ENCODE assay signal across 10 mouse cellular contexts in genomic region chr4:119986580-119987291, GRCm38 (mm10).
A peak's percentile ranks its signal among the peaks of the same experiment; 100 is the strongest.
DNase-seq lines count a peak whose midpoint lies in the region; ATAC-seq lines count a peak whose summit lies in the region.
"Had no signal": no experiment of that assay in that cellular context is flagged by ENCODE, and none has a peak within 500 bp of the region (broad histone marks: within the 10 kb centered on the region; RNA-seq: fewer than 3 reads in every experiment).

No protein-coding gene starts in this region.

- H3K4me1 ChIP-seq in forebrain, embryonic 16.5 days (replicated peaks; ENCODE audit: control insufficient read depth, insufficient read depth, low read length): peaks cover 21% of the 10 kb centered on the region
- H3K4me1 ChIP-seq in limb, embryonic 10.5 days: 0 out of 2 replicates have a peak, but pooled peaks cover 8% of the 10 kb centered on the region

- H3K36me3 ChIP-seq in forebrain, embryonic 16.5 days (ENCODE audit: control insufficient read depth, insufficient read depth): no peaks in the 10 kb centered on the region
- no peaks in the 10 kb centered on the region for H3K36me3 ChIP-seq in limb, embryonic 10.5 days
- H3K36me3 ChIP-seq: G1E; intestine, embryonic 15.5 days; limb, embryonic 15.5 days had no signal

- H3K9ac ChIP-seq in forebrain, embryonic 16.5 days (replicated peaks; ENCODE audit: low read depth, low read length): no peak overlapping the region
- H3K9ac ChIP-seq: intestine, embryonic 15.5 days; limb, embryonic 15.5 days had no signal

- ATAC-seq in forebrain, embryonic 16.5 days: peak; percentile 59
- ATAC-seq: intestine, embryonic 15.5 days had no signal

- H3K4me3 ChIP-seq in forebrain, embryonic 16.5 days (replicated peaks; ENCODE audit: low read length): no peak overlapping the region
- H3K4me3 ChIP-seq in limb, embryonic 10.5 days: no peak overlapping the region
- H3K4me3 ChIP-seq: intestine, embryonic 15.5 days; limb, embryonic 15.5 days had no signal

- H3K9me3 ChIP-seq in forebrain, embryonic 16.5 days (ENCODE audit: control insufficient read depth, low read length): no peaks in the 10 kb centered on the region
- no peaks in the 10 kb centered on the region for H3K9me3 ChIP-seq in limb, embryonic 10.5 days (replicated peaks)
- H3K9me3 ChIP-seq: intestine, embryonic 15.5 days; limb, embryonic 15.5 days had no signal

- no peak overlapping the region for H3K4me2 ChIP-seq in forebrain, embryonic 16.5 days (ENCODE audit: low read length)
- H3K4me2 ChIP-seq: intestine, embryonic 15.5 days; limb, embryonic 15.5 days had no signal

- H3K27me3 ChIP-seq in forebrain, embryonic 16.5 days (replicated peaks; ENCODE audit: control insufficient read depth, insufficient read depth, low read length): no peaks in the 10 kb centered on the region
- H3K27me3 ChIP-seq in limb, embryonic 10.5 days (ENCODE audit: low read depth, poor library complexity, severe bottlenecking): no peaks in the 10 kb centered on the region
- H3K27me3 ChIP-seq: limb, embryonic 15.5 days had no signal

- WGBS in forebrain, embryonic 16.5 days: 55% methylated on average over 5 of the region's 5 CpGs
- WGBS in limb, embryonic 10.5 days: 62% methylated on average over 5 of the region's 5 CpGs

- DNase-seq in A20 (ENCODE audit: low read depth, low spot score): peak; percentile 52
- DNase-seq in brain, adult 2 months (ENCODE audit: low read depth, low spot score): peak; percentile 96
- peak; percentile 64 for DNase-seq in mesoderm, embryonic 11.5 days (ENCODE audit: low read depth, low spot score)
- DNase-seq in limb, embryonic 10.5 days (ENCODE audit: low spot score): no peak
- DNase-seq in ovary, postnatal 36 days (ENCODE audit: low spot score): no peak
- DNase-seq in spleen, adult 12 weeks (ENCODE audit: low spot score): no peak

- H3K27ac ChIP-seq in forebrain, embryonic 16.5 days (ENCODE audit: low read length): peak overlapping the region; percentile 86
- no peak overlapping the region for H3K27ac ChIP-seq in limb, embryonic 10.5 days
- H3K27ac ChIP-seq: intestine, embryonic 15.5 days; limb, embryonic 15.5 days had no signal

Comparison
In these comparisons a context has a peak if more than half of its experiments do, and no peak if none do; other contexts are left out.
1. DNase-seq: peak in A20 (single experiment), brain, adult 2 months (single experiment) and mesoderm, embryonic 11.5 days (single experiment); none in limb, embryonic 10.5 days (single experiment), ovary, postnatal 36 days (single experiment) and spleen, adult 12 weeks (single experiment).